Mouse (Mus musculus) testis, adult 2 months (tissue): ENCODE measurements around the gene Nkx2-9. TPM values are rescaled to one million over a fixed set of nuclear protein-coding genes. Genes with fewer than 3 reads are reported as not detected.

Experiments
- H3K27ac ChIP-seq: fragments of 200-500 bp; 2 replicates; pipeline ENCODE4 v1.5.1; 2012; ENCODE audit warnings: low read depth, low read length; ENCODE audit not compliant: control insufficient read depth, insufficient read depth
- H3K27me3 ChIP-seq: fragments of 200-500 bp; 2 replicates; pipeline ENCODE4 v1.6.1; 2012; ENCODE audit warnings: mild to moderate bottlenecking, low read length, moderate library complexity; ENCODE audit not compliant: control insufficient read depth, insufficient read depth
- H3K36me3 ChIP-seq: fragments of 200-500 bp; 2 replicates; pipeline ENCODE4 v1.6.1; 2012; ENCODE audit warnings: mild to moderate bottlenecking, low read length; ENCODE audit not compliant: control insufficient read depth, insufficient read depth
- H3K4me1 ChIP-seq: fragments of 200-500 bp; 2 replicates; pipeline ENCODE4 v1.6.1; 2012; ENCODE audit warnings: low read length; ENCODE audit not compliant: control insufficient read depth, insufficient read depth
- H3K4me3 ChIP-seq: fragments of 200-500 bp; 2 replicates; pipeline ENCODE4 v1.5.1; 2012; ENCODE audit warnings: low read depth, mild to moderate bottlenecking, low read length, moderate library complexity, mixed read lengths; ENCODE audit not compliant: control insufficient read depth
- CTCF ChIP-seq: fragments of 200-500 bp; IDR thresholded peaks from 2 replicates; pipeline ENCODE4 v1.5.1; 2012; ENCODE audit warnings: low read depth, mild to moderate bottlenecking, inconsistent platforms, low read length, moderate library complexity; ENCODE audit not compliant: control insufficient read depth, insufficient read depth, insufficient replicate concordance
- POLR2A ChIP-seq: fragments of 200-500 bp; IDR thresholded peaks from 2 replicates; pipeline ENCODE4 v1.6.1; 2012; ENCODE audit warnings: low read depth, mild to moderate bottlenecking, inconsistent platforms, low read length, moderate library complexity; ENCODE audit not compliant: control insufficient read depth
- polyA plus RNA-seq: library from polyadenylated mRNA; depleted of rRNA; stranded (reverse); fragments of >200 nt; gene quantifications from 2 replicates; pipeline ENCODE4 v1.2.3, GENCODE M21; 2012; rRNA removed

The Nkx2-9 gene
- polyA plus RNA-seq = 0.14 and 0.37 TPM in 2 replicates

DNA sequence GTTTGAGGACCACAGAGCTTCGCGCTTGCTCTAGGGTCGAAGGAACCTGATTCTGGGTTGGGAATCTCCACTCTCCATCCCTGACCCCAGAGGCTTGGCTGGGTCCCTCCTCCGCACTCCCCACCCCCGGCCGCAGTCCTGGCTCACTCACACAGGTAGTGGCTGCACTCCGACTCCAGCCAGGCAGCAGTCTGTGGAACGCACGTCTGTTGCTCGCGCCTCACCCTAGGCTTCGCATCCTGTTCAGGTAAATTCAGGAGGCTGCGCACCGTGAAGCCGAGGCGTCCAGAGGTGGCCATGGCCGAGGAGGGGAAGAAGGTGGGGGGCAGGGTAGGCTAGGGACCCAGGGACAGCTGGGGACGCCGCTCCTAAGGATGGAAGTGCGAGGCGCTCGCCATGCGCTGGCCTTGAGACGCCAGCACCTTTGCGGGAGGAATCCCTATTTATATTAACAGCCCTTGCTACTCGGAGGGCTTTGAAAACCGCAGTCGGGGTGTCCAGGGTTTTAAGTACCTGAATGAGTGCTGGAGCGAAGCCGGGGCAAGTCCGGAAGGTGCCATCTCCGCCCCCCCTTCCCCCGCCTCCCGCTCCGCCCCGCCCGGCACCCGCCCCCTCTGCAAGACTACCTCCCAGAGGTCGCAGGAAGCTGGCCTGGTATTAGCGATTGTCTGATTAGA, at the start of gene Nkx2-9:
Gene Nkx2-9 (minus strand): TSS at position 524 of the 677 bp plus-strand sequence.
- Histone ChIP-seq H3K27me3 (peaks cover 14% of the 10 kb centered on the region), H3K4me1 (peaks cover 19% of the 10 kb centered on the region), H3K36me3 (no peaks in the 10 kb centered on the region), H3K4me3 (peak within 1 kb of the TSS; percentile 78), H3K27ac (no peak within 1 kb of the TSS)
- TF ChIP-seq CTCF = no peak
- no peak for TF ChIP-seq POLR2A

DNA sequence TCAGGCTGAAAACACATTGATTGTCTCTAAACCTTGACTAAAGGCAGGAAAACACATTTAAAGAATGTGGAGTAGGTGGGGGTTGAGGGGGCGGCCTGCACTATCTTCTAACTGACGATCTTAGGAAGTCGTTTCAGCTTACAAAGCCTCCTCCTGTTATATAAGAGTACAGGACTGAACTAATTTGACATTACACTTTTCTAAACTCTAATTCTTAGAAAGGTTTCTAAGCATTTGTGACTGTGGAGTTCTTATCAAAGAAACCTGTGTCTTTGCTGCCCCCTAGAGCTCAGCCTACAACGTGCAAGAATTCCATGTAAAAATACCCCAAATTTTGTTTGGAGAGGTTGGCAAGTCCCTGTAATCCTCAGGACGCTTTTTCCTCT, 24.1 kb upstream of the Nkx2-9 start:
- H3K27ac ChIP-seq = no peak overlapping the region
- H3K4me3 ChIP-seq = no peak overlapping the region
- no peaks in the 10 kb centered on the region for H3K36me3 ChIP-seq
- TF ChIP-seq CTCF (no peak), POLR2A (no peak)
- H3K4me1 ChIP-seq = no peaks in the 10 kb centered on the region
- no peaks in the 10 kb centered on the region for H3K27me3 ChIP-seq

GRCm38 (mm10) chr12:56636534-56637180, 23.6 kb upstream of the Nkx2-9 start:
- H3K4me1 ChIP-seq = no peaks in the 10 kb centered on the region
- H3K36me3 ChIP-seq = no peaks in the 10 kb centered on the region
- H3K27me3 ChIP-seq = no peaks in the 10 kb centered on the region
- H3K4me3 ChIP-seq = no peak overlapping the region
- TF ChIP-seq CTCF = no peak
- TF ChIP-seq POLR2A = no peak
- H3K27ac ChIP-seq = no peak overlapping the region

DNA sequence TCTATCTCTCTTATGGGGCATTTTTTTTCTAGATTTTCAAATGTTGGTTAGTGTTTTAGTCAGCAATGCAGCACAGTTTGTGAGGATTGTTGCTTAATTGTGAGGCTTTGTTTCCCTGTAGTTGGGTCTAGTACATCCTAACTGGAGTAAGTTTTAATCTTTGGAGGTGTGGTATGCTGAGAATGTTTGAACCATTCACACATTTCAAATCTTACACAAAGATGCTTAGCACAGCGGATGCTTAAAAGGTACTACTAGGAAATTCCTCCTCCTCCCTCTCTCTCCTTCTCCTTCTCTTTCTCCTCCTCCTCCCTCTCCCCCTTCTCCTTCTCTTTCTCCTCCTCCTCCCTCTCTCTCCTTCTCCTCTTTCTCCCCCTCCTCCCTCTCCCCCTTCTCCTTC, 3.0 kb upstream of the Nkx2-9 start:
- TF ChIP-seq POLR2A (no peak), CTCF (no peak)
- H3K27ac ChIP-seq = no peak overlapping the region
- H3K4me3 ChIP-seq = no peak overlapping the region
- H3K27me3 ChIP-seq = peaks cover 14% of the 10 kb centered on the region
- peaks cover 19% of the 10 kb centered on the region for H3K4me1 ChIP-seq
- H3K36me3 ChIP-seq = no peaks in the 10 kb centered on the region

DNA sequence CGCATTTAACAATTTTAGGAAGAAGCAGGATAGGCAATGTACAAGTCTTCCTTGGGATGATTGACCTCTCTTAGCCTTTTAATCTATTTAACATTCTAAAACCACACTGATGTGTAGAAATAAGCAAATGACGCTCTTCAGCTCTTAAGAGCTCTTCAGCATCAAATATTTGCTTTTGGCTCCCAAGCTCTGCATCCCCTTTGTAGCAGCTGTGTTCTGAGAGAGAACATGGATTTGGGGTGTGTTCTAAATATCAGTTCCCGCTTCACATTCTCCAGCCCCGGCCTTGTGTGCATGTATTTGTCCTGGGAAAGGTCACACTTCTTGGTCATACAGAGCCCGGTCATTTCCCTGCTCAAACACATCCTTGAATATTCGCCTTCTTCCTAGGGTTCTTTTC, 2.3 kb upstream of the Nkx2-9 start:
- Histone ChIP-seq H3K27me3 (peaks cover 14% of the 10 kb centered on the region), H3K4me3 (no peak overlapping the region), H3K4me1 (peaks cover 19% of the 10 kb centered on the region), H3K36me3 (no peaks in the 10 kb centered on the region), H3K27ac (no peak overlapping the region)
- TF ChIP-seq CTCF = no peak
- TF ChIP-seq POLR2A = no peak

DNA sequence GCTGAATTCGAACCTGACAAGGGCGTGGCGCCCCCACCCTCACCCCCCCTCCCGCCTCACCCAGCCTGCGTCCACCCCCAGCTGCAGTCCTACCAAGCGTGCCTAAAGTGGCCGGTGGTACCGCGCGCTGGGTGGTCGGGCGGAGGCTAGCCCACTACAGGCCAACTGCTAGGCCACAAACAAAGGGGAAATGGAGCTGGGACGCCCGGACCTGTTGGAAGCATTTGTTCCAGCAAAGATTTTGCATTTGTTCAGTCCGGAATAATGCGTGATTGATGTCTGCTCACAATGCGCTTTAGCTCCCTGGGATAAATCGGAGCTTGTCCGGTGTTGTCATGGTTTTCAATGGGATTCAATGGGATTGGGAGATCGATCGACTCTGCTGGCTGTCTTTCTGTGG, 1.4 kb upstream of the Nkx2-9 start:
- H3K27me3 ChIP-seq = peaks cover 14% of the 10 kb centered on the region
- H3K27ac ChIP-seq = no peak overlapping the region
- no peak for TF ChIP-seq POLR2A
- no peak for TF ChIP-seq CTCF

GRCm38 (mm10) chr12:56613916-56614510, 929 bp upstream of the Nkx2-9 start:
- TF ChIP-seq POLR2A (no peak), CTCF (no peak)
- Histone ChIP-seq H3K4me3 (no peak overlapping the region), H3K27ac (no peak overlapping the region), H3K27me3 (peaks cover 14% of the 10 kb centered on the region), H3K36me3 (no peaks in the 10 kb centered on the region), H3K4me1 (peaks cover 19% of the 10 kb centered on the region)

More for the DNA sequence above, 1.4 kb upstream of the Nkx2-9 start:
- peaks cover 19% of the 10 kb centered on the region for H3K4me1 ChIP-seq
- no peak overlapping the region for H3K4me3 ChIP-seq
- no peaks in the 10 kb centered on the region for H3K36me3 ChIP-seq
